Mouse (Mus musculus) hindbrain, embryonic 12.5 days (tissue): ENCODE data around the gene Fjx1. TPM values are rescaled to one million over a fixed set of nuclear protein-coding genes. Genes with fewer than 3 reads are reported as not detected.
A peak's percentile ranks its signal among the peaks of the same experiment; 100 is the strongest.

ENCODE experiments used
- ATAC-seq: fragments of 200-750 bp; cut with Nextera tagmentation; 2 replicates; pipeline ENCODE4 v1.8.0; 2017; ENCODE audit warnings: moderate TSS enrichment; ENCODE audit not compliant: low FRiP score
- H3K27ac ChIP-seq: fragments of 300-500 bp; sonication (generic); 2 replicates; pipeline ENCODE4 v1.5.1; 2016; ENCODE audit warnings: mild to moderate bottlenecking
- H3K27me3 ChIP-seq: fragments of 300-500 bp; sonication (generic); 2 replicates; pipeline ENCODE4 v1.6.1; 2016; ENCODE audit warnings: mild to moderate bottlenecking
- H3K36me3 ChIP-seq: fragments of 300-500 bp; sonication (generic); 2 replicates; pipeline ENCODE4 v1.6.1; 2016; ENCODE audit warnings: mild to moderate bottlenecking
- H3K4me1 ChIP-seq: fragments of 300-500 bp; sonication (generic); 2 replicates; pipeline ENCODE4 v1.6.1; 2016
- H3K4me2 ChIP-seq: fragments of 300-500 bp; sonication (generic); replicated peaks from 2 replicates; pipeline ENCODE4 v1.6.1; 2016; ENCODE audit warnings: mild to moderate bottlenecking
- H3K4me3 ChIP-seq: fragments of 300-500 bp; sonication (generic); 2 replicates; pipeline ENCODE4 v1.5.1; 2016; ENCODE audit warnings: mild to moderate bottlenecking
- H3K9ac ChIP-seq: fragments of 300-500 bp; sonication (generic); 2 replicates; pipeline ENCODE4 v1.6.1; 2016; ENCODE audit warnings: mild to moderate bottlenecking, moderate library complexity
- H3K9me3 ChIP-seq: fragments of 300-500 bp; sonication (generic); replicated peaks from 2 replicates; pipeline ENCODE4 v1.6.1; 2016; ENCODE audit warnings: mild to moderate bottlenecking
- WGBS: fragments of 180-500 bp; shearing (Covaris S2); methylation state at CpG from one replicate; pipeline ENCODE4 v1.1.7; 2016; 5-methylcytosine and 5-hydroxymethylcytosine counted together
- polyA plus RNA-seq: library from polyadenylated mRNA; unstranded; fragments of >200 nt; fragmentation: Nextera tagmentation; extraction: Ambion mirVana; gene quantifications from 2 replicates; pipeline ENCODE4 v1.2.1, GENCODE M21; 2016

Fjx1 gene
- 44.2 and 45.3 TPM in 2 replicates for polyA plus RNA-seq

DNA sequence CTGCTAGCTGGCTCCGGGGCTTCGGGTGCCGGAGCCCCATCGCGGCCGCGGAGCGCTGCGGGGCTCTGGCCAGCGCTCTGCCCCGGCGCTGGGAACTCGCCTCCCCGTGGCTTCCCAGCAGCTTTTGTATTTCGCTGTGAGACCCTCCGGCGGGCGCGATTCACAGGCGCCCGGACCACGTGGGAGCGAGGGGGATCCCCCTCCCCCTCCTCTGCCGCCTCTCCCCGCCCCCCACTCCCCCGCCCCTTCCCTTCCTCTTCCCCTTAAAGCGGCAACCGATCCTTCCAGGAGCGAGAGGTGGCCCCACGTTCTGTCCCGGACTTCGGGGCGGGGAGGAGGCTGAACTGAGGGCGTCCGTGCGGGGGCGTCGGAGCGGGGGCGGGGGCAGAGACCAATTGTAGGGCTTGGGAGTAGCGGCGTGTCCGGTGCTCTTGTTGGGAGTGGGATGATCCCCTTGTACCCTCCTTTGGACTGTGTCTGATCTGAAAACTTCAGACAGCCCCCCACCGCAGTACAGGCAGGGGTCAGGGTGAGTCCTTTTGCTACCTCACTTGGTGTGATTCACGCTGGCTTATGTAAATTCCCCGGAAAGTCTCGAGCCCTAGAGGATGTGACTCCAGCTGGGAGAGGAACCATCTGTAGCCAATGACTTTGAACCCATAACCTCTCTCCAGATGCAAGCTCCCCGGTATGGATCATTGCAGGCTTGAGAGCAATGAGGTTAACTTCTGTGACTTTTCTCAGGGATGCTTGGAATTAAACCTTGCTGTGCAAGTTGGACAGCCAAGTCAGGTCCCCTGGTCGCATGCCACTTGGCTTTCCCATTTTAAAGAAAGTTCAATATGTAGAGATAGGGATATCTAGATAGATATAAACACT is at the start of gene Fjx1:
Gene Fjx1 (minus strand): TSS at position 829 of the 879 bp plus-strand sequence.
- H3K4me3 ChIP-seq = peak within 1 kb of the TSS; percentile 91
- H3K27ac ChIP-seq = peak within 1 kb of the TSS; percentile 97
- H3K4me1 ChIP-seq = peaks cover 26% of the 10 kb centered on the region
- H3K9ac ChIP-seq = peak within 1 kb of the TSS; percentile 97
- 0 out of 2 replicates have a peak, but pooled peaks cover 3% of the 10 kb centered on the region for H3K27me3 ChIP-seq
- no peaks in the 10 kb centered on the region for H3K36me3 ChIP-seq
- H3K4me2 ChIP-seq = peak within 1 kb of the TSS; percentile 92
- under 1% methylated on average over 42 of the region's 49 CpGs for WGBS
- peak; percentile 88 for ATAC-seq
- no peaks in the 10 kb centered on the region for H3K9me3 ChIP-seq

- H3K27ac ChIP-seq = no peak overlapping the region
- H3K4me3 ChIP-seq = no peak overlapping the region
- WGBS = 47% methylated on average over 4 of the region's 4 CpGs
- no peak overlapping the region for H3K9ac ChIP-seq
- H3K4me1 ChIP-seq = no peaks in the 10 kb centered on the region
- H3K9me3 ChIP-seq = no peaks in the 10 kb centered on the region
- H3K4me2 ChIP-seq = no peak overlapping the region
- H3K36me3 ChIP-seq = no peaks in the 10 kb centered on the region
- H3K27me3 ChIP-seq = no peaks in the 10 kb centered on the region
- no peak for ATAC-seq
These were observed 47.8 kb upstream of the Fjx1 start for GRCm38 (mm10) chr2:102500001-102500689.

DNA sequence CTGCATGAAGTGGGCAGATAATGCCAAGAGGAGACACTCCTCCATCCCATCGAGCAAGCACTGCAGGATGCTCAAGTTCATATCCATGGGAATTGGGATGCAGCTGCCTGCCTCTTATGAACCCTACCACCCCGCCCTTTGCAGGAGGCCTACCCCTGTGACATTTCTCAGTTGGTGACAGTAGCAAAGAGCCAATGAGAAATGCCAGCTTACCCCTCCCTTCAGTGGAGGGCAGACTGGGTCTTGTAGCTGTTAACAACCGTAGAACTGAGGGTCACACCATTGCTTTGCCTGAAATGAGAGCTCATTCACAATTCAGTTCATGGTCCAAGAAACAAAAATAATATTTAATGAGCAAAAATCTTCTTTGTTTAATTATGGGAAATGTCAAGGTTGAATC is 28.4 kb upstream of the Fjx1 start:
- H3K4me2 ChIP-seq = no peak overlapping the region
- no peak overlapping the region for H3K4me3 ChIP-seq
- H3K9me3 ChIP-seq = no peaks in the 10 kb centered on the region
- no peak overlapping the region for H3K27ac ChIP-seq
- no peak for ATAC-seq
- no peaks in the 10 kb centered on the region for H3K27me3 ChIP-seq
- no peaks in the 10 kb centered on the region for H3K36me3 ChIP-seq
- H3K9ac ChIP-seq = no peak overlapping the region
- peaks cover 4% of the 10 kb centered on the region for H3K4me1 ChIP-seq
- 37% methylated on average over 3 of the region's 3 CpGs for WGBS

- Histone ChIP-seq H3K27ac (no peak overlapping the region), H3K9ac (no peak overlapping the region), H3K4me2 (no peak overlapping the region), H3K4me3 (no peak overlapping the region), H3K36me3 (no peaks in the 10 kb centered on the region), H3K9me3 (no peaks in the 10 kb centered on the region), H3K4me1 (peaks cover 4% of the 10 kb centered on the region), H3K27me3 (no peaks in the 10 kb centered on the region)
- no peak for ATAC-seq
- 62% methylated on average over 2 of the region's 2 CpGs for WGBS
These were observed 23.8 kb upstream of the Fjx1 start for GRCm38 (mm10) chr2:102476101-102476500.

DNA sequence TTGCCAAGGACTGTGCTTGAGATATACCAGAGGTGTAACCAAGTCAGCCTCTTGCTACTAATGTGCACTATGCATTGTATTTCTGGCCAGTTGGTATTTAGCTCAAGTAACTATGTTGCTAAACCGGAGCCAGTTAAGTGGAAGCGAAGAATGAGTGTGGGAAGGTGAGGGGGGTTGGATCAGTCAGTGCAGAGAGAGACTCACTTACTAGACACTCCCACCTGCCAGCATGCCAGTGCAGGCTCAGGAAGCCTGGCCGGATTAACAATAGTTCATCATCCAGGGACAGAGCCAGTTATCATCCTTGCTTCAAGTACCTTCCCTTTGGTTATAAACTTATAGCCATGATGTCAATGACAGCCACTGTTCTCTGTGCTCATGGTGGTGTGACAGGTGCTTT is 16.3 kb upstream of the Fjx1 start:
- Histone ChIP-seq H3K4me1 (peaks cover 2% of the 10 kb centered on the region; the same call in 1 of the 2 replicates), H3K4me2 (no peak overlapping the region), H3K9ac (no peak overlapping the region), H3K36me3 (no peaks in the 10 kb centered on the region), H3K4me3 (no peak overlapping the region), H3K27me3 (no peaks in the 10 kb centered on the region), H3K27ac (no peak overlapping the region), H3K9me3 (no peaks in the 10 kb centered on the region)
- ATAC-seq = no peak
- 80% methylated on average over 3 of the region's 3 CpGs for WGBS

- Histone ChIP-seq H3K9me3 (no peaks in the 10 kb centered on the region), H3K9ac (no peak overlapping the region), H3K36me3 (no peaks in the 10 kb centered on the region), H3K4me3 (no peak overlapping the region), H3K27me3 (no peaks in the 10 kb centered on the region), H3K4me1 (peaks cover 2% of the 10 kb centered on the region; the same call in 1 of the 2 replicates), H3K4me2 (no peak overlapping the region), H3K27ac (no peak overlapping the region)
- no peak for ATAC-seq
- WGBS = 87% methylated on average over 2 of the region's 2 CpGs
These were observed 12.0 kb upstream of the Fjx1 start for GRCm38 (mm10) chr2:102464342-102464732.

DNA sequence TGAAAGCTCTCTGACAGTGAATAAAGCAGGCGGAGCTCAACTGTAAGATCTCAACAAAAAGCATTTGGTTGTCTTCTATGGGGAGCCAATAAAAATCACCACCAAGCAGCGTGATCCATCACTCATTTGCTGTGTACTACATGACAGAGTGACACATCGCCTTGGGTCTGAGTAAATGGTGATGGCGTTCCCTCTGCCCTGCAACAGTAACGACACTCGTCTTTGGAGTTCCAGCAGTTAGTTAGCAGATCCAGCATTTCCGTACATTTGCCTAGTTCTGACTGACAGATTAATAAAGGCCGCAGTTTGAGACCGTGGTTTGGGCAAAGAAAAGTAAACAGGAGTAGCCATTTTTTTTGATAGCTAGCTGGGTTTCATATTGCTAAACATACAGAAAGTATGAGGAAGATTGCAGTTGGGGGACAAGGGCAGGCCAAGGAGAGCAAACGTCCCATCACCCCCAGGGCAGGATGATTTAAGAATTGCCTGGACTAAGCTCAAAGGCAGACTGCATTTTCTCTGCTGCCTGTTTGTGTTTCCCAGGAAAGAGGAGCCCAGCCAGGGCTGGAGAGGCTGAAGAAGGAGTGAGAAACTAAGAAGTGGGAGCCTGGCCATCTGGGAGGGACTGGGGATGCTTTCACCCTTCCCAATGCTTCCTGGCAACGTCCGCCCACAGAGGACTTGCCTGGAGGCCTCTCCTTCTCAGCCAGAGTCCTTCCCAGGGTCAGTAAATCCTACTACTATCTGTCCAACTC is 11.5 kb upstream of the Fjx1 start:
- H3K36me3 ChIP-seq = no peaks in the 10 kb centered on the region
- H3K27ac ChIP-seq = 0 out of 2 replicates have a peak overlapping the region, but pooled peaks have one; percentile 23
- ATAC-seq = 0 out of 2 replicates have a peak, but pooled peaks have one; percentile 22
- no peak overlapping the region for H3K9ac ChIP-seq
- H3K27me3 ChIP-seq = no peaks in the 10 kb centered on the region
- peaks cover 2% of the 10 kb centered on the region; the same call in 1 of the 2 replicates for H3K4me1 ChIP-seq
- H3K9me3 ChIP-seq = no peaks in the 10 kb centered on the region
- H3K4me3 ChIP-seq = no peak overlapping the region
- WGBS = 49% methylated on average over 12 of the region's 12 CpGs
- H3K4me2 ChIP-seq = no peak overlapping the region

DNA sequence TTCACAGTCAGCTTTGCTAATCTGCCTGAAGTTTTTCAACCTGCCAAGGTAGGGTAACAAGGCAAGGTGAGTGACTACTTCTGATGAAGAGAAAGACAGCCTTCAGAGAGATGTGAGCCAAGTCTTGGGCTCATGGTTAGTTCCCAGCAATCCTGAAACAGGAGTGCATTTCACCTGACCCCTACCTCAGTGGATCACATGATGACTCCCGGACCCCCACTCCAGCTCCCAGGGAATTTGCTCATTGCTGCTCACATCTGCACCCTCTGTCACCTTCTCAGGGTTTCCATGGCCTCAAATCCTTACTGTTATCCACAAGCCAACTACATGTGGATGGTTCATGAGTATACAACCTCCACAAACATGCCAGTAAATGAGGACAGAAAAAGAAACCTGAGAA is 9.2 kb upstream of the Fjx1 start:
- ATAC-seq = no peak
- no peaks in the 10 kb centered on the region for H3K27me3 ChIP-seq
- no peak overlapping the region for H3K27ac ChIP-seq
- H3K4me3 ChIP-seq = no peak overlapping the region
- peaks cover 8% of the 10 kb centered on the region for H3K4me1 ChIP-seq
- no peaks in the 10 kb centered on the region for H3K36me3 ChIP-seq
- H3K9ac ChIP-seq = no peak overlapping the region
- H3K9me3 ChIP-seq = no peaks in the 10 kb centered on the region
- no peak overlapping the region for H3K4me2 ChIP-seq
- 97% methylated on average over 1 of the region's 1 CpGs for WGBS

DNA sequence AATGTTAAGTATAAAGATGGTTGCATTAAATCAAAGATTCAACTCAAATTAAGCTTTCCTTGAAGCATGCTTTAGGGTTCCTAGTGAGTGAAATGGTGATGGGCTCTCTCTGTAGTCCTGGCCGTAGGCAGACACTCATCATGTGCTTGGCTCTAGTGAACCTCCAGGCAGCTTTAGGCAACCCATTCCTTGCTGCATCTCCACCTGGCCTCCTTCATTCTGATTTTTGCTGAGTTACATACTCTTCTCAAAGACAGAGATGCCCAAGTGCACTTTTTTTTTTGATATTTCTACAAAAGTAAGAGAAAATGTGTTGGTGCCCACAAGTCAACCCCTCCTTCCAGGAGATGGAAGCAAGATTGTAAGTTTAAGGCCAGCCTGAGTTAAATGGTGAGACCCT is 2.8 kb upstream of the Fjx1 start:
- 91% methylated on average over 1 of the region's 1 CpGs for WGBS
- Histone ChIP-seq H3K4me2 (no peak overlapping the region), H3K4me3 (no peak overlapping the region), H3K36me3 (no peaks in the 10 kb centered on the region), H3K9ac (no peak overlapping the region), H3K27ac (no peak overlapping the region), H3K9me3 (no peaks in the 10 kb centered on the region), H3K27me3 (0 out of 2 replicates have a peak, but pooled peaks cover 3% of the 10 kb centered on the region), H3K4me1 (peaks cover 18% of the 10 kb centered on the region)
- no peak for ATAC-seq

DNA sequence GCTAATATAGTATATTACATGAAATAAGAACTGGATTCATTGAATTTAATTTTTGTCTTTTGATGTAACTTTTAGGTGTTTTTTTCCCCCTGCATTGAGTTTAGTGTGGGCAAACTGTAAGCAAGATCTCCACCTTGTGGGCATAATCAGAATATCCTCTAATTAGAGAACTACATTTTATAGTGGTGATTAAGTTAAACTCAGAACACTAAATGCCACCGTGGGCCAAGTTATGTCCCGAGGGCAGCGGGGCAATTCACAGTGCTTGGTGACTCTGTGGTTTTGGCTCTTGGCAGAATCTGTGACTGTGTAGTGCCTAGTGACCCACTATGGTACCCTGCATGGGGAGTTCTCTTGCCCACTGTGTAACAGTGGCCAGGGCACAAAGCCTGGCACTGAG is 1.1 kb upstream of the Fjx1 start:
- H3K9me3 ChIP-seq = no peaks in the 10 kb centered on the region
- H3K27me3 ChIP-seq = 0 out of 2 replicates have a peak, but pooled peaks cover 3% of the 10 kb centered on the region
- H3K4me1 ChIP-seq = peaks cover 24% of the 10 kb centered on the region
- no peak overlapping the region for H3K27ac ChIP-seq
- H3K9ac ChIP-seq = no peak overlapping the region
- H3K4me2 ChIP-seq = no peak overlapping the region
- H3K36me3 ChIP-seq = no peaks in the 10 kb centered on the region
- 51% methylated on average over 3 of the region's 3 CpGs for WGBS
- no peak for ATAC-seq
- H3K4me3 ChIP-seq = no peak overlapping the region

DNA sequence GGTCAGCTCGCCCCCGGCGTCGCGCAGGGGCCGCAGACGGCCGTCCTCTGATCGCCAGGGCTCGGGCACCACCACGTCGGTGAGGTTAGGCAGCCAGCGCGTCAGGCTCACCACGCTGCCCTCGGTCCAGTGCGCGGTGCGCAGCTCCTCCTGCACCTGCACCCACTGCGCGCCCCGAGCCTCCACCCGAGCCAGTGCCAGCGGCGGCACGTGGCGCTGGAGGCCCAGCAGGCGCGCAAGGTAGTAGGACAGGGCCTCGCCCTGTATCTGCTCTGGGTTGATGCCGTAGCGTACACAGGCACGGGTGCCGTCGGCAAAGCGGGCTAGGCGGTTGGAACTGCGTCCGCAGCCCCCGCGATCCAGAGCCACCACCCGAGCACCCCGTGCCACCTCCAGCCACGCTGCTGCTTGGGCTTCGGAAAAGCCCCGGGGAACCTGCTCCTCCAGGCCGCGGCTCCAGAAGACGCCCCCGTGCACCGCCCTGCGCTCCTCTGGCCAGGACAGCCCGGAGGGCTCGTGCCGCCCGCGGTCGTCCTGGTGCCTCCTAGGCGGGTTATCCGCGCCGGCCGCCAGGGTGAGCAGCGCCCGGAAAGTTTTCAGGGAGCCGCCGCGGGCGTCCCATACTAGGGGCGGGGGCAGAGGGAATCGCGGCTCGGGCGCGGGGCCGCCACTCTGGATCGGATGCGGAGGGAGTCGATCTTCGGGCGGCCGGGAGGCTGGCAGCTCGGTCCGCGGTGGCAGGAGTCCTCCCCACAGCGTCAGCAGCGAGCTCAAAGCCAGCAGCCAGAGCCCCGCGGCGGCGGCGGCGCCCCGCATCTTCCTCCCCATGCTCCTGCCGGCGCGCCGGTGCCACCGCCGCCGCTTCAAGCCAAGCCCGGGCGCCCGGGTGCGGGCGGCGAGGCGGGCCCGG is 1.3 kb downstream of the Fjx1 start:
- Histone ChIP-seq H3K36me3 (no peaks in the 10 kb centered on the region), H3K27ac (peak overlapping the region; percentile 97), H3K9ac (peak overlapping the region; percentile 97), H3K4me2 (peak overlapping the region; percentile 92), H3K27me3 (0 out of 2 replicates have a peak, but pooled peaks cover 3% of the 10 kb centered on the region), H3K4me1 (peaks cover 26% of the 10 kb centered on the region), H3K9me3 (no peaks in the 10 kb centered on the region), H3K4me3 (peak overlapping the region; percentile 91)
- WGBS = under 1% methylated on average over 75 of the region's 109 CpGs
- peak; percentile 64 for ATAC-seq
